Mouse (Mus musculus): ENCODE data around the gene Glis3. TPM values are rescaled to one million over a fixed set of nuclear protein-coding genes. Genes with fewer than 3 reads are reported as not detected.

Gene Glis3
- polyA plus RNA-seq, 1 experiment from 2014 or later, result 6.0 TPM

DNA sequence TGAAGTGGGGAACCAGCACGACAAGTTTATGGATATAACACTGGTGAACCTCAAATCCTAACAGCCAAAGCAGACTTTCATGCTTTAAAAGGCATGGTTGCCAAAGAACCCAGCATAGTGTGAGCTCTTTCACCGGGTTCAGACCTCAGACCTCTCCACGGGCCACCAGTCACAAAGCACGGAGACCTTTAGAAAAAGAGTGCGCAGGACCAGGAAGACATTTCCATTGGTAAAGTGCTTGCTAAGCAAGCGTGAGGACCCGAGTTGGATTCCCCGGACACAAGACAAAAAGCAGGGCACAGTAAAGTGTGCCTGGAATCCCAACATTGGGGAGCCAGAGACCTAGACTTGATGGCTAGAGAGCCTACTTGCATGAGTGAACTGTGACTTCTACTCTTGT is 62.7 kb downstream of the Glis3 start:
- 76% methylated on average over 8 of the region's 8 CpGs for WGBS
- DNase-seq (ENCODE audit: low spot score), result no peak

DNA sequence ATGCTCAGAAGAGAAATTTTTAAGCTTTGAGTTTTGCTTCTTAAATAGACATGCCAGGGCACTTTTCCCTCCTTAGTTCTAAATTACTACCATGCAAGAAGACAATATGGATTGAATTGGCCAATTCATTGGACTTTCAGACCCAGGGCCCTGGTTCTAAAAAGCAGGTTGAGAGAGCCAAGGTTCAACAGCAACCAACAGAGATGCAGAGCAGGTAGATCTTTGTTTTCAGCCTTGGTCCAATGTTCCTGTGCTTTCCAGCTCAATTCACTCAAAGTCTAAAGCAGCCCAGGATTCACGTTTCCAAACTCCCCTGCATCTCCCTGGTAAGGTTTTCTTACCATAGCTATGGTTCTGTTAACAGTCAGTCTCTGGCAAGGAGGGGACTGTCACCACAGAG is 63.4 kb downstream of the Glis3 start:
- 49% methylated on average over 1 of the region's 1 CpGs for WGBS

More for the DNA sequence above, 62.7 kb downstream of the Glis3 start:
- Histone ChIP-seq H3K27me3 (ENCODE audit: insufficient read depth, low read length) (no peaks in the 10 kb centered on the region), H3K4me3 (replicated peaks; ENCODE audit: low read depth, low read length) (no peak overlapping the region), H3K9me3 (replicated peaks; ENCODE audit: low read length) (no peaks in the 10 kb centered on the region), H3K4me2 (ENCODE audit: low read length) (no peak overlapping the region), H3K4me1 (replicated peaks; ENCODE audit: insufficient read depth, low read length) (no peaks in the 10 kb centered on the region), H3K36me3 (ENCODE audit: insufficient read depth, low read length) (no peaks in the 10 kb centered on the region), H3K27ac (no peak overlapping the region), H3K9ac (ENCODE audit: low read depth, low read length) (no peak overlapping the region)
- no peak for TF ChIP-seq CTCF (IDR thresholded peaks at IDR 0.05; ENCODE audit: low read depth)
- ATAC-seq (replicated peaks; ENCODE audit: low FRiP score, low read depth), result no peak

GRCm38 (mm10) chr19:28612249-28612648 is 67.6 kb downstream of the Glis3 start:
- WGBS, result 77% methylated on average over 10 of the region's 10 CpGs

More for the DNA sequence above, 63.4 kb downstream of the Glis3 start:
- Histone ChIP-seq H3K9ac (ENCODE audit: low read depth, low read length) (no peak overlapping the region), H3K36me3 (ENCODE audit: insufficient read depth, low read length) (no peaks in the 10 kb centered on the region), H3K4me3 (replicated peaks; ENCODE audit: low read depth, low read length) (no peak overlapping the region), H3K4me1 (replicated peaks; ENCODE audit: insufficient read depth, low read length) (no peaks in the 10 kb centered on the region), H3K4me2 (ENCODE audit: low read length) (no peak overlapping the region), H3K27me3 (ENCODE audit: insufficient read depth, low read length) (no peaks in the 10 kb centered on the region), H3K27ac (no peak overlapping the region), H3K9me3 (replicated peaks; ENCODE audit: low read length) (no peaks in the 10 kb centered on the region)
- DNase-seq (ENCODE audit: low spot score) (no peak), ATAC-seq (replicated peaks; ENCODE audit: low FRiP score, low read depth) (no peak)
- no peak for TF ChIP-seq CTCF (IDR thresholded peaks at IDR 0.05; ENCODE audit: low read depth)

DNA sequence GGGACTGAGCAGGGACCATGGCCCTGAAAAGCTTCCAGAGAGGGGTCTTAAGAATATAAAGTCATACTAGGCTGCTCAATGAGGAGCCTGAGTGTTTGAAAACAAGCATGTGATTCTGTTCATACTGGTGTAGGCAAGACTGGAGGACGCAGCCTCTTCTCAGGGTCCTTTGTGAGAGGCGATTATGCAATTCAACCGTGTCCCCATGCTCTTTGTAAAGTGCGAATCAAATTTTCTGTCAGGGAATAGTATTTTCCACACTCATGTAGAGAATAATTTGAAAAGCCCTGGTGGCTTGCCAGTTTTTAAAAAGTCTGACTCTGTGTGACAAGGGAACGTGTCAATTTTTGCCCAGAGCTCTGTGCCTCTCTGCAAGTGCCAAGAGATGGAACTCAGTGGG is 71.1 kb downstream of the Glis3 start:
- no peak for DNase-seq (ENCODE audit: low spot score)
- no peak overlapping the region for H3K9ac ChIP-seq (ENCODE audit: low read depth, low read length)
- no peak for ATAC-seq (replicated peaks; ENCODE audit: low FRiP score, low read depth)
- no peak for TF ChIP-seq CTCF (IDR thresholded peaks at IDR 0.05; ENCODE audit: low read depth)
- H3K4me3 ChIP-seq (replicated peaks; ENCODE audit: low read depth, low read length), result no peak overlapping the region
- no peaks in the 10 kb centered on the region for H3K9me3 ChIP-seq (replicated peaks; ENCODE audit: low read length)
- H3K36me3 ChIP-seq (ENCODE audit: insufficient read depth, low read length), result no peaks in the 10 kb centered on the region
- H3K27me3 ChIP-seq (ENCODE audit: insufficient read depth, low read length), result no peaks in the 10 kb centered on the region
- 88% methylated on average over 5 of the region's 5 CpGs for WGBS
- H3K4me2 ChIP-seq (ENCODE audit: low read length), result no peak overlapping the region
- H3K27ac ChIP-seq, result no peak overlapping the region
- H3K4me1 ChIP-seq (replicated peaks; ENCODE audit: insufficient read depth, low read length), result no peaks in the 10 kb centered on the region

More at GRCm38 (mm10) chr19:28612249-28612648, 67.6 kb downstream of the Glis3 start:
- H3K9ac ChIP-seq (ENCODE audit: low read depth, low read length), result no peak overlapping the region
- no peak for TF ChIP-seq CTCF (IDR thresholded peaks at IDR 0.05; ENCODE audit: low read depth)
- no peaks in the 10 kb centered on the region for H3K27me3 ChIP-seq (ENCODE audit: insufficient read depth, low read length)
- ATAC-seq (replicated peaks; ENCODE audit: low FRiP score, low read depth) (no peak), DNase-seq (ENCODE audit: low spot score) (no peak)
- no peaks in the 10 kb centered on the region for H3K36me3 ChIP-seq (ENCODE audit: insufficient read depth, low read length)
- no peaks in the 10 kb centered on the region for H3K4me1 ChIP-seq (replicated peaks; ENCODE audit: insufficient read depth, low read length)
- H3K4me3 ChIP-seq (replicated peaks; ENCODE audit: low read depth, low read length), result no peak overlapping the region
- H3K9me3 ChIP-seq (replicated peaks; ENCODE audit: low read length), result no peaks in the 10 kb centered on the region
- no peak overlapping the region for H3K27ac ChIP-seq
- H3K4me2 ChIP-seq (ENCODE audit: low read length), result no peak overlapping the region

- Histone ChIP-seq H3K36me3 (ENCODE audit: insufficient read depth, low read length) (no peaks in the 10 kb centered on the region), H3K4me2 (ENCODE audit: low read length) (no peak overlapping the region), H3K9ac (ENCODE audit: low read depth, low read length) (no peak overlapping the region), H3K27ac (no peak overlapping the region), H3K9me3 (replicated peaks; ENCODE audit: low read length) (no peaks in the 10 kb centered on the region), H3K4me1 (replicated peaks; ENCODE audit: insufficient read depth, low read length) (no peaks in the 10 kb centered on the region), H3K4me3 (replicated peaks; ENCODE audit: low read depth, low read length) (no peak overlapping the region), H3K27me3 (ENCODE audit: insufficient read depth, low read length) (no peaks in the 10 kb centered on the region)
- 70% methylated on average over 6 of the region's 6 CpGs for WGBS
- DNase-seq (ENCODE audit: low spot score), result no peak
- no peak for ATAC-seq (replicated peaks; ENCODE audit: low FRiP score, low read depth)
- TF ChIP-seq CTCF (IDR thresholded peaks at IDR 0.05; ENCODE audit: low read depth), result no peak
Observed at GRCm38 (mm10) chr19:28608277-28608676, 71.6 kb downstream of the Glis3 start.

DNA sequence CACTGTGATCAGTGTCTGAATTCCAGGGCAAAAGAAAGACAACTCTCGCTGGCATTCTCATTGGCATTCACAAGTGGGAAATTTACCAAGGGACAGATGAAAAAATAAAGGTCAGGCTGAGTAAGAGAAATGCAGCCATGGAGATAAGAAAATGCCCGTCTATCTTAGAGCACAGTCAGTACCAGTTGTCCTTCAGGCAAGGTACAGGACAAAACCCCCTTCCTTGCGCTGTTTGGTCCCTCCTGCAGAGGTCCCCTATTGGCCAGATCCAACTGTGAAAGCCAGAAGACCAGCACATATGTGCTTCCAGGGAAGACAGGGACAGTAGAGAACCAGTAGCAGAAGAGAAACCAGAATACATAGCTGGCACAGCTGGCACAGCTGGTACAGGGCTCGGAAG is 79.0 kb downstream of the Glis3 start:
- Histone ChIP-seq H3K36me3 (ENCODE audit: insufficient read depth, low read length) (no peaks in the 10 kb centered on the region), H3K4me3 (replicated peaks; ENCODE audit: low read depth, low read length) (no peak overlapping the region), H3K4me2 (ENCODE audit: low read length) (no peak overlapping the region), H3K27ac (no peak overlapping the region), H3K27me3 (ENCODE audit: insufficient read depth, low read length) (no peaks in the 10 kb centered on the region), H3K9ac (ENCODE audit: low read depth, low read length) (no peak overlapping the region), H3K4me1 (replicated peaks; ENCODE audit: insufficient read depth, low read length) (no peaks in the 10 kb centered on the region), H3K9me3 (replicated peaks; ENCODE audit: low read length) (no peaks in the 10 kb centered on the region)
- no peak for TF ChIP-seq CTCF (IDR thresholded peaks at IDR 0.05; ENCODE audit: low read depth)
- DNase-seq (ENCODE audit: low spot score), result no peak
- ATAC-seq (replicated peaks; ENCODE audit: low FRiP score, low read depth), result no peak
- WGBS, result 81% methylated on average over 4 of the region's 4 CpGs

DNA sequence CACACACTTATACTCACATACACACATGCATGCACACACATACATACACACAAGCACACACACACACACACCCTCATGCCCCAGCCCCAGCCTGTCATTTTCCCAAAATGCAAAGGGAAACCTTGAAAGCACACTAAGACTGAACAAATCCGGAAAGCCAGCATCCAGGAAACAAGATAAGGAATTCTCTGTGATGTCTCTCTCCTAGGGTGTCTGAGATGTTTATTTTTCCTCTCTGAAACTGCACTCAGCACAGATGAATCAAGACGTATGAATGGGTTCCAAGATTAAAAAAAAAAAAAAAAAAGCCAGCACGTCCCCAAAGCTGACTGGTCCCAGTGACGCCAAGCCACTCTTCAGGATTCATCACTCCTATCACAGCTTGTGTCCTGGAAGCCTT is 85.7 kb downstream of the Glis3 start:
- Histone ChIP-seq H3K36me3 (ENCODE audit: insufficient read depth, low read length) (no peaks in the 10 kb centered on the region), H3K9ac (ENCODE audit: low read depth, low read length) (no peak overlapping the region), H3K4me2 (ENCODE audit: low read length) (0 out of 2 replicates have a peak overlapping the region, but pooled peaks have one; percentile 3), H3K27ac (no peak overlapping the region), H3K27me3 (ENCODE audit: insufficient read depth, low read length) (no peaks in the 10 kb centered on the region), H3K4me3 (replicated peaks; ENCODE audit: low read depth, low read length) (no peak overlapping the region), H3K4me1 (replicated peaks; ENCODE audit: insufficient read depth, low read length) (0 out of 2 replicates have a peak, but pooled peaks cover 11% of the 10 kb centered on the region), H3K9me3 (replicated peaks; ENCODE audit: low read length) (no peaks in the 10 kb centered on the region)
- ATAC-seq (replicated peaks; ENCODE audit: low FRiP score, low read depth), result no peak
- WGBS, result 34% methylated on average over 4 of the region's 4 CpGs
- DNase-seq (ENCODE audit: low spot score), result peak; percentile 19
- no peak for TF ChIP-seq CTCF (IDR thresholded peaks at IDR 0.05; ENCODE audit: low read depth)

All from kidney, postnatal 0 days (tissue).